Mouse (Mus musculus) brain, embryonic 14.5 days (tissue): Measurements from ENCODE around the gene Adamts15.

Experiments used
- CTCF ChIP-seq: fragments of 200-500 bp; IDR thresholded peaks from 2 replicates; pipeline ENCODE4 v1.5.1; 2012; ENCODE audit warnings: inconsistent platforms, mild to moderate bottlenecking, moderate library complexity, borderline replicate concordance; ENCODE audit not compliant: insufficient read depth, insufficient read length; ENCODE audit errors: extremely low read depth
- POLR2A ChIP-seq: fragments of 200-500 bp; IDR thresholded peaks from 2 replicates; pipeline ENCODE4 v1.6.1; 2012; ENCODE audit warnings: mild to moderate bottlenecking, inconsistent platforms, borderline replicate concordance; ENCODE audit not compliant: poor library complexity, insufficient read depth, insufficient read length, severe bottlenecking; ENCODE audit errors: extremely low read depth

DNA sequence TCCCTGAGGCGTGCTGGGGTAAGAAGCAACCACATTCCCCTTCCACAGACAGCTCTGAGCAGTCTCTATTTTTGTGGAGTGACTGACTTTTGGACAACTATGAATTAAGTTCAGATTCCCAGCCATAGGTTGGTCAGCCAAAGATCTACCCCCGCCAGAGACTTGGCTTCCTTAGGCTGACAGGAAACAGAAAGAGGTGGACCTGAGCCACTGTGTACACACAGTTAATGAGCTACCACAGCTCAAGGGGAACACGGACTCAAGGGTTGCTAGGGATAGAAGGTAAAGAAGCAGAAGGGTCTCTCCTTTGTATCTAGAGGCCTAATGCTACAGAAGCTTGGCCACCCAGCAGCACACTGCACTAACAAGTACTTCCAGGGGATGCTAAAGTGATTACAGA, 10.1 kb downstream of the Adamts15 start:
- TF ChIP-seq CTCF (no peak), POLR2A (no peak)
